Mouse (Mus musculus): Measurements from ENCODE around the gene Galnt2. TPM values are rescaled to one million over a fixed set of nuclear protein-coding genes. Genes with fewer than 3 reads are reported as not detected.

The Galnt2 gene
- polyA plus RNA-seq, 1 experiment = 8.1 TPM

DNA sequence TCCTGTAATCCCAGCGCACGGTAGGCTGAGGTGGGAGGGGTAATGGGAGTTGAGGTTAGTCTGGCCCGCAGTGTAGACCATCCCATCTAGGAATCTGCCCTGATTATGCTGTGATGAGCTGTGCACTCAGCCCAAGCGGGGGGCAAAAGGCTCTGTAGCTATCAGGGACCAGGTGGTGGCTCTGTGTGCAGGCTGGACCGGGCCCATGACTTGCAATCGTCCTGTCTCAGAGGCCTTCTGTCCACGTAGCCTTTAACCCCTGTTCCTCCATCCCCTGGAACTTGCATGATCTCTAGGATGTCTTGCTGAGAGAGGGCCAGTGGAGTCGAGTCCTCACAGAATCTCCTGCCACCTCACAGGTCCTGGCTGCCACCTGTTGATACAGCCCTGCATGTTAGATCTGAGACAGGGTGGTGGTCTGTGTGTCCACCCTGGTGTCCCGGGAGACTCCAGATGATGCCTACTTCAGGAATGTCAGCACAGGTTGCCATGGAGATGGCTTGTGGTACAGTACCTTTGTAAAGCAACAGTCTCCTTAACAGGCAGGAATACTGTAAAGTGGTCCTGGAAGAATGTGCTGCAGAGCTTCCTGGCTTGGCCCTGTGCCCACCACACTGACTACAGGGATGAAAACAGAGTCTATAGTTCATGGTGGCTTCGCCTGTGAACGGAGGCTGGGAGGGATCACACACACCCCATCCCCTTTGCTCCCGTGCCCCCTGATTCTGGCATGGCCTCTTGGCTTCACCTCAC, 51.9 kb downstream of the Galnt2 start:
- H3K27me3 ChIP-seq (ENCODE audit: control insufficient read depth, insufficient read depth, low read length) = no peaks in the 10 kb centered on the region
- peak overlapping the region; percentile 40; the same call in 1 of the 2 replicates for H3K27ac ChIP-seq (ENCODE audit: insufficient read depth, low read depth, low read length)
- H3K4me1 ChIP-seq (ENCODE audit: control insufficient read depth, insufficient read depth, insufficient read length, low read length) = peaks cover 28% of the 10 kb centered on the region
- TF ChIP-seq CTCF (IDR thresholded peaks at IDR 0.05; ENCODE audit: extremely low read depth, insufficient read length, insufficient replicate concordance, low read depth, low read length) (no peak), POLR2A (IDR thresholded peaks at IDR 0.05; ENCODE audit: low read depth, low read length) (0 out of 2 replicates have a peak, but pooled peaks have one; percentile 19)
- no peak overlapping the region for H3K4me3 ChIP-seq (ENCODE audit: low read depth, low read length)
- H3K36me3 ChIP-seq (ENCODE audit: control insufficient read depth, insufficient read depth, low read length) = no peaks in the 10 kb centered on the region
- 71% methylated on average over 12 of the region's 12 CpGs for WGBS

DNA sequence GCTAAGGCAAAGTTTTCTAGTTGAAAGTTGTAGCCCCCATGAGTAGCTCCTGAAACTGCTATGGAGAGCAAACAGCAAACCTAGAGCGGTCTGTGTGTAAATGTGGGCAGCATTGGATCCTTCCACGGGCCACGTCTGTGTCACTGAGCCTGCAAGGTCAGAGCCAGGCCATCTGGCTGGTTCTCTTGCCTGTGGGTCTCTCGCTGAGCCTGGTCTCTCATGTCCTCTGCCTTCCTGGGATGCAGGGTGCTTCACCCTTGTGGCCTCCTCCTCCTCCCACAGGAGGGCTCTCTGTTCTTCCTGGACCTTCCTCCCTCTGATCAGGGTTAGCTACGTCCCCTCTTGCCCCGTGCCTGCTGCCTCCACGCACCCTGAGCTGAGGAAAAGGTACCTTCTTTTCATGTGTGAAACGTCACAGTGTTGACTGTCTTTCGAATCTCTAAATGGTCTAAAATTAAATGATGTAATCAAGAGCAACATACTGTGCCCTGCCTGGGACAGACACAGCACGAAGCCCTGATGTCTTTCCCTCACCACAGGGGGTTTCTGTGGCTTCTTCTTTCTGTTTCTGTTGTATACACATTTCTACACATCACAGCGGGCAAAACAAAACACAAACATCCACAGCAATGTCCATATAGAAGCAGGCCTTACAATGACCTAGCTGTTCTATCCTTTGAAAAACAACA, 52.6 kb downstream of the Galnt2 start:
- H3K4me3 ChIP-seq (ENCODE audit: low read depth, low read length) = no peak overlapping the region
- no peaks in the 10 kb centered on the region for H3K36me3 ChIP-seq (ENCODE audit: control insufficient read depth, insufficient read depth, low read length)
- peak overlapping the region; percentile 40 for H3K27ac ChIP-seq (ENCODE audit: insufficient read depth, low read depth, low read length)
- no peaks in the 10 kb centered on the region for H3K27me3 ChIP-seq (ENCODE audit: control insufficient read depth, insufficient read depth, low read length)
- WGBS = 80% methylated on average over 11 of the region's 11 CpGs
- no peak for TF ChIP-seq POLR2A (IDR thresholded peaks at IDR 0.05; ENCODE audit: low read depth, low read length)
- H3K4me1 ChIP-seq (ENCODE audit: control insufficient read depth, insufficient read depth, insufficient read length, low read length) = peaks cover 21% of the 10 kb centered on the region

DNA sequence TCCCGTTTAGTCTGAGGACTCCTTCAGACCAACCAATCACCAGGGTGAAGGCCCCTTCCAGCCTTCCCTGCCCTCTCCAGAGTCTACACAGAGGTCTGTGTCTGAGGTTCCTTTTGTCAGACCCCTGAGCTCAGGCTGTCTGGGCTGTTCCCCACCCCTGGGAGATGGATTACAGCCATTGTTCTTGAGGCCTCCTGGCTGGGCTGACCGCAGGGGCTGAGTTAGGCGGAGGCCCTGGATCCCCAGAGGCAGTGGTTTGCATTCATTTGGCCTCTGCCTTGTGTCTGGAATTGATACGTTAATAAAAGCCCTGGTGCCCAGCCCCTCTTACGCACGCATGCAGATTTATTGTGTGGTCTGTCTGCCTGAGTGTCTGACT, 53.1 kb downstream of the Galnt2 start:
- 72% methylated on average over 6 of the region's 6 CpGs for WGBS
- Histone ChIP-seq H3K36me3 (ENCODE audit: control insufficient read depth, insufficient read depth, low read length) (no peaks in the 10 kb centered on the region), H3K4me1 (ENCODE audit: control insufficient read depth, insufficient read depth, insufficient read length, low read length) (peaks cover 20% of the 10 kb centered on the region), H3K4me3 (ENCODE audit: low read depth, low read length) (no peak overlapping the region), H3K27me3 (ENCODE audit: control insufficient read depth, insufficient read depth, low read length) (no peaks in the 10 kb centered on the region), H3K27ac (ENCODE audit: insufficient read depth, low read depth, low read length) (0 out of 2 replicates have a peak overlapping the region, but pooled peaks have one; percentile 34)
- TF ChIP-seq CTCF (IDR thresholded peaks at IDR 0.05; ENCODE audit: extremely low read depth, insufficient read length, insufficient replicate concordance, low read depth, low read length) (no peak), POLR2A (IDR thresholded peaks at IDR 0.05; ENCODE audit: low read depth, low read length) (no peak)

DNA sequence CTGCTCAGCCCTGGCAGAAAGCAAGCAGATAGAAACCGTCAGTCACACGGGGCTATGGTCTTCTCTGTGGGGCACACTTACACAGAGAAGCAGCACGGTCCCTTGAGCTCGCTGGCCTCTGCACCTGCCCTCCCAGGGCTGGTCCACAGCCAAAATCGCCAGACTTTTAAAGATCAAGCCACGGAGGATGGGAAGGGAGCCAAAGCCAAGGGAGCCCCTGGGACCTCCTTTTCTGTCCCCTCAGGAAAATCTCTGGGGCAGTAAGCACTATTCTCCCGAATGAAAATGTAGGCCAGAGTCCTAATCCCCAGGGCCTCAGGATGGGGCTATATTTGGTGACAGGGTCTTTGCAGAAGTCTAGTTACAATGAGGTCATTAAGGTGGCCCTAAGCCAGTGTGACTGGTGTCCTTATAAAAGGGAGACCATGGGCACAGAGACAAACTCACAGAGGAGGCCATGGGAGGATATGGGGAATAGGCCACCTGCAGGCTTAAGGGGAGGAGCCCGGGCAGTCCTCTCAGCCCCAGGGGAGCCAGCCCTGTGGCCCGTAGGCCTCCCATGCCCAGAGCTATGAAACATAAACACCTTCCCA, 53.9 kb downstream of the Galnt2 start:
- Histone ChIP-seq H3K4me1 (ENCODE audit: control insufficient read depth, insufficient read depth, insufficient read length, low read length) (peaks cover 20% of the 10 kb centered on the region), H3K36me3 (ENCODE audit: control insufficient read depth, insufficient read depth, low read length) (no peaks in the 10 kb centered on the region), H3K27me3 (ENCODE audit: control insufficient read depth, insufficient read depth, low read length) (no peaks in the 10 kb centered on the region), H3K27ac (ENCODE audit: insufficient read depth, low read depth, low read length) (no peak overlapping the region), H3K4me3 (ENCODE audit: low read depth, low read length) (no peak overlapping the region)
- TF ChIP-seq CTCF (IDR thresholded peaks at IDR 0.05; ENCODE audit: extremely low read depth, insufficient read length, insufficient replicate concordance, low read depth, low read length) = no peak
- no peak for TF ChIP-seq POLR2A (IDR thresholded peaks at IDR 0.05; ENCODE audit: low read depth, low read length)
- WGBS = 24% methylated on average over 9 of the region's 9 CpGs

DNA sequence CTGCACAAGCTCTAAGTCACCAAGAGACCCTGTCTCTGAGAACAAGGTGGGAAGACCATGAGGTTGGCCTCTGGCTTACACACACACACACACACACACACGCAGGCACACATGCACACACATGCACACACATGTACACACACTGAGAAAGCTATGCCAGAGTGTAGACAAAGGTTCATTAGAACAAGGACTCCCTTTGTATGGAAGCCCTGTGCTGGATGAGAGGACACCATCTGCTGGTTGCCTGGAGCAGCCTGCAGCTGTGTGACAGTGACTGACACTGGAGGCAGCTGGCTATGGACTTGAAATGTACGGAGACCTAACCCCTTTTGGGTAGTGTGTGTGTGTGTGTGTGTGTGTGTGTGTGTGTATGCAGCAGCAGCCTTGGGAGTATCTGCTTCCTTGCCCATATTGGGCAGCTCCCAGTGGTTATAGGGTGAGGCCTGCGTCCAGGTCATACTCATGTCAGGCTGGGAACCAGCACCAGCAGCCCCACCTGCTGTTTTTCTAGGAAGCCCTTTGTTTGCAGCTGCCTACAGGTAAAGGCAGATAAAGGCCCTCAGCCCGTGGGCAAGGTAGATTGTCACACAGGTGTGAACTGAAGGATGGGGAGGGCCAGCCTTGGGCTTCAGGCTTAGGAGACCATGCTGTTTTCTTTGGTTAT, 55.4 kb downstream of the Galnt2 start:
- Histone ChIP-seq H3K27ac (ENCODE audit: insufficient read depth, low read depth, low read length) (no peak overlapping the region), H3K27me3 (ENCODE audit: control insufficient read depth, insufficient read depth, low read length) (no peaks in the 10 kb centered on the region), H3K4me1 (ENCODE audit: control insufficient read depth, insufficient read depth, insufficient read length, low read length) (peaks cover 22% of the 10 kb centered on the region), H3K36me3 (ENCODE audit: control insufficient read depth, insufficient read depth, low read length) (no peaks in the 10 kb centered on the region), H3K4me3 (ENCODE audit: low read depth, low read length) (no peak overlapping the region)
- WGBS = 38% methylated on average over 4 of the region's 4 CpGs
- no peak for TF ChIP-seq POLR2A (IDR thresholded peaks at IDR 0.05; ENCODE audit: low read depth, low read length)
- TF ChIP-seq CTCF (IDR thresholded peaks at IDR 0.05; ENCODE audit: extremely low read depth, insufficient read length, insufficient replicate concordance, low read depth, low read length) = peak; percentile 18; the same call in 1 of the 2 replicates

DNA sequence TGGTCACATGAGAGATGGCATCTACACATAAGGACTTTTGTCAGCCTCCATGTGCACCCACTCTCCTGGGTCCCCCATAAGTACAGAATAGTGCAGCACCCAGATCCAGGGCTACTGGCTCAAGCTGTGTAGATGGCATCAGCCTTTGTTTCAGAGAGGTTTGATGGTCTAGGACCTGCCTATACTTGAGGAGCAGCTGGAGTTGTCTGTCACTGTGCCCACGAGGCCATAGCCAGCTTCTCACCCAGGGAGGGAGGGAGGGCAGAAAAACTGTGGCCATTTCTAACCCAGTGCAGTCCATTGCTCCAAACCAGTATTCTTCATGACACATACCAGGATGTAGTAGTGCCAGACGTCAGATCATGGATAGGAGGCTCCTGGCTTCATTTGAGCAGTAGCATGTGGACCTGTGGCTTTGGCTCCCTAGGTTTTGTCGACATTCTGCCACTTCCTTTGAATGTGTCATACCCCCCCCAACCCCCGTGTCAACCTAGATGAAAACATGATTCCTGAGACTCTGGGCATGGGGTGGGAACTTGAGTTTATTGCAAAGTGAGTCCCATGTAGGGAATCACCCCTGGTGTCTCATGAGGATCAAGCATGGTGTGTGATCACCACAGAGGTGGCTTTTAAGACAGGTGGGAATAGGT, 57.1 kb downstream of the Galnt2 start:
- no peaks in the 10 kb centered on the region for H3K27me3 ChIP-seq (ENCODE audit: control insufficient read depth, insufficient read depth, low read length)
- no peaks in the 10 kb centered on the region for H3K36me3 ChIP-seq (ENCODE audit: control insufficient read depth, insufficient read depth, low read length)
- WGBS = 71% methylated on average over 4 of the region's 4 CpGs
- TF ChIP-seq POLR2A (IDR thresholded peaks at IDR 0.05; ENCODE audit: low read depth, low read length) (no peak), CTCF (IDR thresholded peaks at IDR 0.05; ENCODE audit: extremely low read depth, insufficient read length, insufficient replicate concordance, low read depth, low read length) (no peak)
- no peak overlapping the region for H3K4me3 ChIP-seq (ENCODE audit: low read depth, low read length)
- H3K27ac ChIP-seq (ENCODE audit: insufficient read depth, low read depth, low read length) = no peak overlapping the region
- H3K4me1 ChIP-seq (ENCODE audit: control insufficient read depth, insufficient read depth, insufficient read length, low read length) = peaks cover 15% of the 10 kb centered on the region

Data from small intestine, adult 2 months (tissue).